Mouse (Mus musculus) myocyte (in vitro differentiated cells): ENCODE data around the gene Pvr.

Experiments used
- E2F4 ChIP-seq: IDR thresholded peaks from one replicate; pipeline ENCODE4 v1.6.1; 2011; ENCODE audit warnings: mild to moderate bottlenecking, control low read depth, moderate library complexity; ENCODE audit not compliant: insufficient read depth
- MAX ChIP-seq: IDR thresholded peaks from one replicate; pipeline ENCODE4 v1.6.1; 2011; ENCODE audit warnings: low read depth, mild to moderate bottlenecking, control low read depth
- MYOD1 ChIP-seq, 3 experiments: IDR thresholded peaks; one replicate each; pipeline ENCODE4 v1.6.1; 2011; ENCODE audit warnings: control low read depth in 2 of 3, low read depth in 2 of 3, mild to moderate bottlenecking in 2 of 3, moderate library complexity in 1 of 3; ENCODE audit not compliant: insufficient read length in 2 of 3, control insufficient read depth in 1 of 3
- MYOG ChIP-seq, 3 experiments: IDR thresholded peaks; one replicate each; pipeline ENCODE4 v1.6.1; 2011; ENCODE audit warnings: control low read depth in 2 of 3, low read depth in 2 of 3, mild to moderate bottlenecking in 2 of 3; ENCODE audit not compliant: insufficient read length in 2 of 3, control insufficient read depth in 1 of 3, insufficient read depth in 1 of 3
- POLR2A ChIP-seq: IDR thresholded peaks from one replicate; pipeline ENCODE4 v1.6.1; 2011; ENCODE audit warnings: low read depth, mild to moderate bottlenecking, control low read depth, moderate library complexity; ENCODE audit not compliant: insufficient read length
- SRF ChIP-seq: IDR thresholded peaks from one replicate; pipeline ENCODE4 v1.6.1; 2011; ENCODE audit warnings: low read depth; ENCODE audit not compliant: control insufficient read depth, insufficient read length
- TCF12 ChIP-seq: IDR thresholded peaks from one replicate; pipeline ENCODE4 v1.6.1; 2011; ENCODE audit warnings: mild to moderate bottlenecking, control low read depth; ENCODE audit not compliant: poor library complexity, insufficient read depth, severe bottlenecking
- USF1 ChIP-seq: IDR thresholded peaks from one replicate; pipeline ENCODE4 v1.6.1; 2011; ENCODE audit warnings: low read depth, mild to moderate bottlenecking, control low read depth, moderate library complexity

- no peak for TF ChIP-seq POLR2A
- no peak for TF ChIP-seq SRF
- no peak for TF ChIP-seq TCF12
- TF ChIP-seq MAX = no peak
- no peak for TF ChIP-seq E2F4
- no peak for TF ChIP-seq USF1
- TF ChIP-seq MYOD1 (IDR thresholded peaks at IDR 0.05; ENCODE audit: control insufficient read depth in 1 of 3, insufficient read length in 2 of 3, low read depth in 2 of 3) = peak in 1 of 3 experiments; percentile 15
- TF ChIP-seq MYOG (IDR thresholded peaks at IDR 0.05; ENCODE audit: control insufficient read depth in 1 of 3, insufficient read depth in 1 of 3, insufficient read length in 2 of 3, low read depth in 2 of 3) = no peak
Observed at GRCm38 (mm10) chr7:19956341-19956781, 35.4 kb upstream of the Pvr start.
